Mouse (Mus musculus): ENCODE results near the gene Smok3c.

DNA sequence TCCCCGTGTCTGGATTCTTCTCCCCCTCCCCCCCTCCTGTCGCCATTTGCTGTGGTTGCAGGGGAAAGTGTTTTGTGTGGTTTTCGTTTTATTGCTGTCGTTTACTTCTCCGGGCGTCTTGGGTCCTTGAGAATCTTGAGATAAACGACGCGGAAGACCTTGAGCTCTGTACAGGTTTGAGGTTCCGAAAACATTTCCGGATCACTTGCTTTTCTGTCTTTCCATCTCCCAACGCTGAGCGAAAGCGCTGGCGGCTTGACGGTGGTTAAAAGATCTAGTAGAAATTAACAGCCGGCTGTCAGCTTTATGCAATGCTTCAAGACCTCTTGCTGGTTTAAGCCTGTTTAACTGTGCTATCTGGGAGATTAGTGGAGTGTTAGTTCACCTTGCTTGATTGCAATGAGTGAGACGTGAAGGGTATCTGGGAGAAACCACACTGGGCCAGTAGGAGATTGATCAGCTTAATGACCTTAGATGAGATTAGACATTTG is 32.5 kb downstream of the Smok3c start:
- TF ChIP-seq CTCF (IDR thresholded peaks at IDR 0.05) (no peak), EP300 (IDR thresholded peaks at IDR 0.05) (no peak)

Measured in lung, postnatal 0 days (tissue).